Mouse (Mus musculus) kidney, postnatal 25 days (tissue): ENCODE results near the gene Samd8.

Experiments
- DNase-seq, 2 experiments: peaks; one replicate each; pipeline ENCODE4 v3.0.0; 2021; ENCODE audit warnings: mixed read lengths in 2 of 2

Samd8 gene

DNA sequence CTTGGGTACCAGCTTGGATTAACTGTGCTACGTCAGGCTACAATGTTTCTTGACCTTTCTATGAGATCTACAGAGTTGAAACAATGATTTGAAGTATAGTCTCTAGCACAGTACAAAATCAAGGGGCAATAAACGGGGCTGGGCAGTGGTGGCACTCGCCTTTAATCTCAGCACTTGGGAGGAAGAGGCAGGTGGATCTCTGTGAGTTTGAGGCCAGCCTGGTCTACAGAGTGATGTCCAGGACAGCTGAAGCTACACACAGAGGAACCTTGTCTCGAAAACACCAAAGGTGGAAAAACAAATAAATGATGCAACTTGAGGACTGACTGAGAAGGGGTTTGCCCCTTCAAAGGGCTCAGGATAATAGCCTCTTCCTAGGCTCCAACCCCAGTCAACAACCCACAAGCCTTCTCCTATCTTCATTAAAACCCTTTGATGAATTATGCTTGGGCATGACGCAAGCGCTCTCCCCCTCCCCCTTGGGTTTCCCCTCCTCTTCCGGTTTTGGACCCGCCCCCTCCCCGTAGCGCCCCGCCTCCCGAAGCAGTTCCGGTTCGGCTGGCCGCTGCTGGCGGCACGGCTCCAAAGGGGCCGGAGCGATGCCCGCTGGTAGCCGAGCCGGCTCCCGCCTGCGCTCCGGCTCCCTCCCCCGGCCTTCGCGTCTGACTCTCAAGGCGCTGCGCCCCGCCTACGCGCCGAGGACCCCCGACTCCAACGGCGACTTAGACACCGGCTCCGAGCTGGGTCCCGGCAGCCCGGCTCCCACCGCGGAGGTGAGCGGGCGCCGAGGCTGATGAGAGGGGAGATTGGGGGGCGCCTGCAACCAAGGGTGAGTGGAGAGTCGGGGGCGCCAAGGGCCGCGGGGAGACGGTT is at the start of gene Samd8:
Gene Samd8, plus strand, starts transcription at position 524 of the 873 bp plus-strand sequence.
- DNase-seq = peak; percentile 88 to 91

DNA sequence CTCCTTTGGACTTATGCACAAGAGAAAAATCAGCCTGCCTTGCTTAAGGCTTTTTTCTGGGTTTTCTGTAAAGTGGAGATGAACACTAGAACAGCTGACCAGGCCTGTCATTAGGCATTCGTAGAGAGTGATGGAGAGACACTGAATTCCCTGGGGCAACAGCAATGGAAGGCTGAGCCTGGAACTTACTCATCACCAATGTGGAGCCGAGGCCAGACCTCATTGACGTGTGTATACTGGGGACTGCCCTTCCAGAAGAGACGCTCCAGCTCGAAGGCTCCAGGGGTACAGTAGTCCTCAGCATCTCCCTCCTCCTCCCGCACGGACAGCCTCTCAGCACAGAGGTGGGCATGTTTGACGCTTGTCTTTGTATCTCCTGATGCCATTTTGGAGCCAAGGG is 47.6 kb upstream of the Samd8 start:
- DNase-seq = peak in 1 of 2 experiments; percentile 14

GRCm38 (mm10) chr14:21703255-21703654 is 47.1 kb upstream of the Samd8 start:
- DNase-seq = peak in 1 of 2 experiments; percentile 51

DNA sequence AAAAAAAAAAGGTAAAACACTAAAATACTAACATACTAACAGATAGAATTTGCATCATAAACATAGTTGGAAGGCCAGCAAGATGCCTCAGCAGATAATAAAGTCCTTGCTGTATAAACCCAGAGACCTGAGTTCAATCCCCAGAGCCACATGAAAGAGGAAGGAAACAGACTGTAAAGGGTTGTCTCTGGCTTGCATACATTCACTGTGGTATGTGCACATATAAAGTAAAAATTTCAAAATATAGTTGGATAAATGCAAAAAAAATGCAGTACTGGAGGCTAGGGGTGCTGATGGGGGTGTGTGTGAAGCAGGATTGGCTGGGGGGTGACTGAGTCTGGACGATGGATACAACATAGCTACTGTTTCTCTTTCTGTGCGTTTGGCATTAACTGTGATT is 44.9 kb upstream of the Samd8 start:
- DNase-seq = peak in 1 of 2 experiments; percentile 5

GRCm38 (mm10) chr14:21706759-21707571 is 43.4 kb upstream of the Samd8 start:
- DNase-seq = peak in 1 of 2 experiments; percentile 15

DNA sequence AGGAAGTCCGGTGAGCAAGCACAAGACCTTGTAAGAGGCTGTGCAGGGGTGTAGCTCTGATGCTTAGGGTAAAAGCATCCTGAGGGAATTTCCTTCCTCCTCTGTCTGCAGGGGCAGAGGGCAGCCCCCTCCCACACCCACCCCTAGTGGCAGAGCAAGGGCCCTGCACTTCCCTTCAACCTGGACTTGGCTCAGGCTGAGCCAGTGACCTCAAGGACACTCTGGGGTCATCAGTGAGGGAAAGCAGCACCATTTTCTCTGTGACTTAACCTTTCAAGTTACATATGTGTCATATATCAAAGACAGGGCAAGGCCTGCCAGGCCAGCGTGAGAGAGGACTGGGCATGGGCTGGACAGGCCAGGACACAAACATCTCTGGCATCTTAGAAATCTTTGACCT is 40.8 kb upstream of the Samd8 start:
- DNase-seq = peak in 1 of 2 experiments; percentile 37

DNA sequence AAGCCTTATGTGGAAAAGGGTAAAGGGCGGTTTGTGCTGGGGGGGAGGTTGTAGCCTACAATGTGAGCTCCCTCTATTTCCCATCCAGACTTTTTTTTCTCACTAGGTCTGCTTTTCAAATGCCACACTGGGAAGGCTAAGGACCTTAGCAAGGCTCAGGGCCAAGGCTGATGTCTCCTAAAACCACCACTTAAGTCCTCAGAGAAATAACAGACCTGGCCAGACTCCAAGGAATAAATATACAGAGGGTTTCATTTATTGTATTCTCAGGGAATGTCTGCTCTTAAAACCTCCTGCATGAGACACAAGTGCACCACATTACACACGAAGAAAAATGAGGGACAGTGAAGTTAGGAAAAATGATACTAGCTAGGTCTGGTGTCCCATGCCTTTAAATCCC is 39.1 kb upstream of the Samd8 start:
- peak in 1 of 2 experiments; percentile 23 for DNase-seq

- DNase-seq = peak in 1 of 2 experiments; percentile 15
Observed at GRCm38 (mm10) chr14:21714486-21714885, 35.8 kb upstream of the Samd8 start, which contains the start of gene Dupd1. TSS of gene Dupd1 (minus strand) at chr14:21714576.

GRCm38 (mm10) chr14:21719646-21720383 is 30.5 kb upstream of the Samd8 start:
- DNase-seq = peak in 1 of 2 experiments; percentile 34

GRCm38 (mm10) chr14:21720430-21721205 is 29.7 kb upstream of the Samd8 start:
- peak in 1 of 2 experiments; percentile 28 for DNase-seq

DNA sequence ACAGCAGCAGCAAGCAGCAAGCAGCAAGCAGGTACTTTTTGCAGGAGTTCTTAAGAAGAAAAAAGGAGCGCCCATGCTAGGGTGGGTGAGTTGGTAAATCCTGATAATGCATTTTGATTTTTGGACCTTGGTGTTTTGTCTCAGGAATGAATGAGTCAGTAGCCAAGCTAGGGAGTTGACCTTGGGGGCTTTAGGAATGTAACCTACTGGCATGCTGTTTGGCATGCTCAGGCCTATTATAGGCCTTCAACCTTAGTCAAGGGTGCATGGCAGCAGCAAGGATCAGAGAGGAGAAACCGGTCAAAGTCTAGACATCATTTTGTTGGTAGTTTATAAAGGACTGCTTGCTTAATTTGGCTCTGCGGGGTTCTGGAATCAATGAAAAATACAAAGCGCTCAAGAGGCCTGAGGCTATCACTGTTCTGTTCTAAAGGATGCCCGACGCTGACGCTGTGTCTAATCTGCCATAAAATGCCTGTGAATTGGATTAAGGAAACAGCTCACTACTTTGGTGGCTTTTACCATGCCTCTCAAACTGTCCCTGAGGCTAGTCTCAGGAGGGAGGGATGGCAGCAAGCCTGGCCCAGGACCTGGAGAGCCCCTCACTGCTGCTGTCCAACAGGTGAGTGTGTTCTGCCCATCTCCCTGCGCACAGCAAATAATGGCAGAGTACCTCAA is 28.2 kb upstream of the Samd8 start:
- DNase-seq = peak in 1 of 2 experiments; percentile 7

GRCm38 (mm10) chr14:21729031-21729732 is 21.1 kb upstream of the Samd8 start:
- no peak for DNase-seq

DNA sequence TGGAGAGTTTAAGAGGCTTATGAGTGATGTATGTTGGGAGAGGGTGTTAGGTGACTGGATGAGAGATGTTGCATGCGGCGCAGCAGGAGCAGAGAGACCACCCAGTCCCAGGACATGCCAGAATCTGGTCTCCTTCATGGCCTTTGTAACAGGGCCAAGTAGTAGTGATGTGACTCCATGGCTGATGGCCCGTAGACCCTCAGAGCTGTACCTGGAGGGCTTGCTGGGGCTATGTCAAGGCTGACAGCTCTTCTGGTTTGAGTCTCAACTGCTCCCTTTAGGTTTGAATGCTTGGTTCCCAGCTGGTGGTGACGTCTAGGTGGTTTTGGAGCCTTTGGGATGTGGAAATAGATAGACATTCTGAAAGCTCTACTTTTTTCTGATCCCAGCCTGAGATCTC is 20.4 kb upstream of the Samd8 start:
- no peak for DNase-seq

DNA sequence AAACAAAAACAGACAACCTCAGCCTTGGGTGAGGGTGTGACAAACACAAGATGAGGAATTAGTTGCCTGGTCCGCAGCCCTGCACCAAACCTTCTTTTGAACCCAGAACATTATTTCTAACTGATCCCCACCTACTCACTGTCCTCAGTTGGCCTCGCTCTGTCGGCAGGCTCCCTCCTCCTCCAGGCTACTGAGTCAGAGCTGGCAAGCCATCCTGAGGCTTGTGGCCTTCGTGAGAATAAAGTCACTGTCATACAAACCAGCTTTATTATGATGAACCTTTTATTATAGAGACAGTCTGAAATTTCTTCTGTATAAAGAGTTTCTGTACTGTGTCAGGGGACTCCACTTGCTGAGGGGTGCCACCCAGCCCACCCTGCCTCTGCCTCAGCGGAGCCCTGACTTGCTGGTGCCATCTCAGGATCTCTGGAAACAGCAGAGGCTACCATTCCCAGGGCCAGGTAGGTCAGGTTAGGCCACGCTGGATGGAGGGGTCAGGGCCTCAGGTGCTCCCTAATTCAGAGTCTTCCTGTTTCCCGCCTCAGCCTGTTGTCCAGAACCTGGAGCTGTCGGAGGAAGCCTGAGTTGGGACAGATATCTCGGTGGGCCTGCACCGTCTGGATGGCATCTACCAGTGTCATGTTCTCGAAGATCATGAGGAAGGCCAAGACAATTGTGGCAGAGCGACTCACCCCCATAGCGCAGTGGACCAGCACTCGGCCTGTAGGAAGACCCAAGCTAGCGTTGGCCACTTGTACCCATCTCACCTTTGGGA is 17.0 kb upstream of the Samd8 start:
- DNase-seq = no peak

GRCm38 (mm10) chr14:21740345-21740744 is 10.0 kb upstream of the Samd8 start:
- DNase-seq = no peak

- no peak for DNase-seq
Observed at GRCm38 (mm10) chr14:21741314-21741713, 9.0 kb upstream of the Samd8 start.

- peak; percentile 74 to 84 for DNase-seq
Observed at GRCm38 (mm10) chr14:21741786-21742185, 8.5 kb upstream of the Samd8 start.

DNA sequence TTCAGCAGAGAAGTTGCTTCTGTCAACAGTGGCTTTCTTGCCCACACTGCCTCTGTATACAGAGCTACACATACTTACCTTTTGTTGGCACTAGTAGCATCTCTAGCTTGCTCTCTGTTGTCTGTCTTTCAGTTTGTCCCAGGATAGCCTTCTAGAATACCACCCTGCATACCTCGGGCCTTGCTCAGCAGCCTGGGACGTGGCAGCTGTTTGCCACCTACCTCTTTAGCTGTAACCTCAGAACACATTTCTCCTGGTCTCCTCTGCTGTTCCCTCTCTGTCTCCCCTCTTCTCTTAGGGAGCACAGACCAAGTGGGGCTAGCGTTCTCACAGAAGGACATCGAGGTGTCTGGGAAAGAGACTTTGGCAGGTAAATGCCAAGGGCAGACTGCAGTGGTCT is 7.9 kb upstream of the Samd8 start:
- DNase-seq = no peak

DNA sequence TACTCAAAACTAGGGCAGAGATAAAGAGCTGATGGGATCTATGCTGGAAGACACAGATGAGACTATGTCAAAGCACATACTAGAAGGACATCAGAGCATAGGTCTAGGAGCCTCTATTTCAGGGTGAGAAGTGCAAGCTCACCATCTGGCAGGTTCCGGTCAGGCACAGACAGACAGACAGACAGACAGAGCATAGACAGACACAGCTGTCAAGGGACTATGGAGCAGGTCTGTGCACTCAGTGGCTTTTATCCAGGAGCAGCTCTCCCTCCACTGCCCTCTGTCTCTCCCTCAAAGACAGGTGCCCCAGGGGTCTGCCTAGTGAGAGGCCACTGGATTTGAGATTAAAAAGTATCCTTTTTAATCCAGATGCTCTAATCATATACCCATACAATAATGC is 6.2 kb upstream of the Samd8 start:
- DNase-seq = no peak

DNA sequence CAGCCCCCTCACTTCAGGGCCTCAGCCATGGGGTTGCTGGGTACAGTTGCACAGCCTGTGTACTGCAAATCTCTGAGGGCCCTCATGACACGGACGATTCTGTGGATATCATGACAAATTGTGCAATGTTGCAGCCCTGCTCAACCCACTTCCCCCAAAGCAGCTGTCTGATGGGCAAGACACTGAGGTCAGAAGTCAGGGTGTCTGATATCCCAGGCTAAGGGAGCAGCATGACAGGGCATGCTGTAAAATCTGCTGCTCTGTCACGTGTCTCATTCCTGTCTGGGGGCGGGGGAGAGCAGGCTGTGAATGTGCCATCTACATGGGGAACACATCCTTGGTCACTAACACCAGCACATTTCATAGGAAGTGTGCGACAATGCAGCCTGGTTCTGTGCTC is 5.2 kb upstream of the Samd8 start:
- DNase-seq = no peak
